Mouse (Mus musculus) mouse embryonic stem cell (cell line): ENCODE data around the gene 1700067K01Rik.
"Not testable (repeated sequence)": the region's sequence is repeated elsewhere in the genome, so short reads cannot be mapped to it uniquely, and the experiment has no call there.

ENCODE experiments used
- in situ Hi-C, 2 experiments: fragments of 300-500 bp; cut with MboI; formaldehyde crosslinking; loops; 1 replicate in 1 of 2; 3 replicates in 1 of 2; pipeline ENCODE4 v1.14.3; 2019 to 2020; ENCODE audit warnings: low sequenced_read_pairs in 2 of 2, low pct_unique_long_range_greater_than_20kb in 1 of 2, mixed read lengths in 1 of 2; ENCODE audit not compliant: unreplicated experiment in 1 of 2

1700067K01Rik gene

DNA sequence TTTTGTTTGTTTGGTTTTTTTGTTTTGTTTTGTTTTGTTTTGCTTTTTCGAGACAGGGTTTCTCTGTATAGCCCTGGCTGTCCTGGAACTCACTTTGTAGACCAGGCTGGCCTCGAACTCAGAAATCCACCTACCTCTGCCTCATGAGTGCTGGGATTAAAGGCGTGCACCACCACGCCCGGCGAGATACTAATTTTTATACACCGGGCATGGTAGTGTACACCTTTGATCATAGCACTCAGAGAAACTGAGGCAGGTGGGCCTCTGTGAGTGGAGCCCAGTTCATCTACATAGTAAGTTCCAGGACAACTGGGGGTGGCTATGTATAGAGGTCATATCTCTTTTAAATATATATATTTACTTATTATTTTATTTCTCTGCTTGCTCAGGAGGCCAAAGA, 4.2 kb downstream of the 1700067K01Rik start:
- in situ Hi-C loops = not testable (repeated sequence)

DNA sequence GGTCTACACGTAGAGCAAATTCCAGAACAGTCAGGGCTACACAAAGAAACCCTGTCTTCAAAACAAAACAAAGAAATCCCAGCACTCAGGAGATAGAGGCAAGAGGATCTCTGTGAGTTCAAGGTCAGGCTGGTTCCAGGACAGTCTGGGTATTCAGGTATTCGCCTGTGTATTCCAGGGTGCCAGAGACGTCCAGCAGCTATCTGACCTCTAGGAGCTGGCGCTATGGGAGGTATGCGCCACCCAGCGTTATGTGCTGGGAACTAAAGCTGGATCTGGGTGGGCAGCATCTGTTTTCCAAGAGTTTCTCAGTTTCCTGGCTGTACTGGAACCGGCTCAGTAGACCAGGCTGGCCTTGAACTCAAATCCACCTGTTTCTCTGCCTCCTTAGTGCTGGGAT, 7.1 kb downstream of the 1700067K01Rik start:
- in situ Hi-C loops = no loop called here

DNA sequence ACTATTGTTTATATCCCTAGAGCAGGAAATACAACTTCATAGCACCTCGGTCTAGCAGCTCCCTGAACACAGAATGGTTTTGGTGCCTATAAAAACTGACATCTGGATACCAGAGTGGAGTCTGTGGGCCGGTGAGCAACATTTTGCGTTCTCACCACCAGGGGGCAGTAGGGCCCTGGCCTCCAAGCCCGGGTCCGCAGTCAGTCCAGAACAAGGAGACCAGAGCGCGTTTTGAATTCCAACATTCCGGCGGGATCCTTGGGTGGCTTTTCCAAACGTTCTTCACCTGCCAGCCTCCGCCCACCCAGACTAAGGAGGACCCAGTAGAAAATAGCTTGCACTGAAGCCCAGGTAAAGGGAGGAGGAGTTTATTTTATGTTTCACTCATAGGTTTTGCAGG, 8.6 kb downstream of the 1700067K01Rik start:
- in situ Hi-C loops = no loop called here

DNA sequence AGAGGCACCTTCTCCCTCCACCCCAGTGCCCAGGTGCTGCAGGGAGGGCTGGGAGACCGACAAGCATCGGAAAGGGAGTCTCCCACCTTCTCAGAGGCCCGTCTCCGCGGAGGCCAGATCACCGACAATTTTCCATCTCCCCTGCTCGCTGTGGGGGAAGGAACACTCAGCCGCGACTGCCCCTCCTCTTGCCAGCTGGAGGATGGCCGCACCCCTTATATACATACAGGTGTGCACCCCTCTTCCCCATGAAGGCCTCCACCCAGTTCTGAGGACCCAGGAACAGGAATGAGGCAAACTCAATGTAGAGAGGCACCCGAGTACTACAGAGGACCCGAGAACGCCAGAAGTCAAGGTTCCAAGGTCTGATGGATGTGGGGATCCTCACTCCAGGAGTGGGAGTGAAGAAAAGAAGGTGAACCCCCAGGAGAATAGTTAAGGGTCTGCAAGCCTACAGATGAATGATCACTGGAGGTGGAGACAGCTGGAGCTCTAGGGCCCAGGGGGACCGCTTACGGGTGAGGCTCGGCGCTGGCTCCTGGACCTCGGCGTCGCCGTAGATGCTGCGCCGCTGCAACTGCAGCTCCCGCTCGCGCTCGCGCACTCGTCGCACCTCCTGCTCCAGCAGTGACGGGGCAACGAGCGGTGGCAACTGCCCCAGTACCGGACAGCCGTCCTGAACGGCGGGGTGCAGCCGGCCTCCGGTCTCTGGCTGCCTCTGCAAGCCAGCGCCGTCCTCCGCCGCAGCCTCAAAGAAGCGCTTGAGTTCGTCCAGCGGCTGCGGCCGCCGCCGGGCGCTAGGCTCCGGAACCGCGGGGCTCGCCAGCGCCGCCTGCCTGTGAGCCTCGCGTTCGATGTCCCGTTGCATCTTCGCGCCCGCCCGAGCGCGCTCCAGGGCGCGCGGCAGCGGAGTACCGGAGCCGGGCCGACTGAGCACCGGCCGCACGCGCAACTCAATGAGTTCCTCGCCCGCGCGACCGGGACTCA, 9.6 kb downstream of the 1700067K01Rik start:
- in situ Hi-C loops = no loop called here

DNA sequence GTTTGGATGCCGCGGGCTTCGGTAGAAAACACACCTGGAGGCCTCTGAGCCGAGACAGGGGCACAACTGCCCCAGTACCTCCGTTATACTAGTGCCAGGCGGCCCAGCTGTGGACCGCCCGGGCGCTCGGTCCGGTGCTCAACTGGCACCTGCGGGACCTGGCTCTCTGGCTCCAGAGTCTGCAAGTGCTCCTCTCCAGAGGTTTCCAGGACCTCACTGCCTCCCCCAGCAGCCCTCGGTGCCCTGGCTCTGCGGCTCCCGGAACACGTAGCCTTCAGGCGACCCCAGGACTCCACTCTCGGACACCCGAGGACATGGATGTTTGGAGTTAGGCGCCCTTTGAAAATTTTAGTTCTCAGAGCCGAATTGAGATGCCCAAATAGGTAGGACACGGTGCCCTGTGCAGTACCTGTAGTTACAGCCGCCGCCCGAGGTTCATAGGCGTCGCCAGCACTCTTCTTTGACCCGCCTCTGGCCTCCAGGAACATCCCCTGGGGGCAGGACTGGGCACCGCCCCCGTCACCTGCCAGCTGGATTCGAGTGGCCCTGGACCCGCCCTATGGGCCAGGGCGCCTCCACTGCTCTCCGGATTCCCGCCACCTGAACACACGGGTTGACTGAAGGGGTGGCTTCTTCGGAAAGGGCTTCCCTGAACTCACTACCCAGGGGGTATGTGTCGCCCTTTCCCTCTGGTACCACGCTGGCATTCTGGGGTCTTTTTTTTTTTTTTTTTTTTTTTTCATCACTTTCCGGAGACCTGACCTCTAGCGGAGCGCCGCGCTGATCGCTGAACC, 10.6 kb downstream of the 1700067K01Rik start, which contains the start of gene 2210011C24Rik:
Gene 2210011C24Rik (minus strand): TSS at position 467 of the 794 bp plus-strand sequence.
- in situ Hi-C loops = no loop called here

DNA sequence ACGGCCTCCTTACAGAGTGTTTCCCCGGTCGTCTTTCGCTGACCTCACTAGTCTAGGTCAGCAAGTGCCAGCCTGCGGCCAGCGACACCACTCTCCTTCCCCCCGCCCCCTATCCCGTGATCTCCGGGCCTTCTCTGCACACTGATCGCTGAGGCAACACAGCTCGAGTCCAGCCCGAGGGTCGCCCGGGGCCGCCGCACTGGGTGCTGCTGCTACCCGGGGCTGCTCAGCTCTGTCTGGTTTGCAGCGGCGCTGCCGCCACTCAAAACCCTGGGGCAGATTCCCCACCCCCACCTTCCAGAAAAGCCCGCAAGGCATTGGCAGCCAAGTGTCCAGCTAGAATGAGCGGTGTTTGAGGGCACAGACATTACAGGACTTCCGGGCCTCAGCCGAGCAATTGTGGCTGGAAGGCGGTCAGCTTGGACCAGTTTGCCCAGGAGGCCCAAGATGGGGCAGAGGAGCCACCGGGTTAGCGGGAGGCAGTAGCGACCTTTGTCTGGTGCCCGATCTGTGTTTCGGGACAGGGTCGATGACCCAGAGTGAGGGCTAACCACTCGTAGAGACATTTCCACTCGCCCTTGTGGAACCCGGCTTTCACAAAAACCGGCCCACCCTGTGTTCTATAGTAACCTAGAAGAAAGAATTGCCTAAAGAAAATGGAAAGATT, 11.3 kb downstream of the 1700067K01Rik start:
- in situ Hi-C loops = no loop called here

DNA sequence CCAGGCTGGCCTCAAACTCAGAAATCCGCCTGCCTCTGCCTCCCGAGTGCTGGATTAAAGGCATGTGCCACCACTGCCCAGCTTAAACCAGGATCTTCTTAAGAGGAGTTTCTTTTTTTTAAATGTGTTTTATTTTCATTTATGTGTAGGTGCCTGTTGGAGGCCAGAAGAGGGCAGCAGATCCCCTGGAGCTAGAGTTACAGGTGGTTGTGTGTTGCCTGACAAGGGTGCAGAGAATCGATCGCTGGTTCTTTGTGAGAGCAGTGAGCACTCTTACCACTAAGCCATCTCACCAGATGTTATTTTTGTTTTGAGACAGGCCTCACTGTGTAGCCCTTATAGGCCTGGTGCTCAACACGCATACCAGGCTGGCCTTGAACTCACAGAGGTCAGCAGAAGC, 14.5 kb downstream of the 1700067K01Rik start:
- in situ Hi-C loops = no loop called here

DNA sequence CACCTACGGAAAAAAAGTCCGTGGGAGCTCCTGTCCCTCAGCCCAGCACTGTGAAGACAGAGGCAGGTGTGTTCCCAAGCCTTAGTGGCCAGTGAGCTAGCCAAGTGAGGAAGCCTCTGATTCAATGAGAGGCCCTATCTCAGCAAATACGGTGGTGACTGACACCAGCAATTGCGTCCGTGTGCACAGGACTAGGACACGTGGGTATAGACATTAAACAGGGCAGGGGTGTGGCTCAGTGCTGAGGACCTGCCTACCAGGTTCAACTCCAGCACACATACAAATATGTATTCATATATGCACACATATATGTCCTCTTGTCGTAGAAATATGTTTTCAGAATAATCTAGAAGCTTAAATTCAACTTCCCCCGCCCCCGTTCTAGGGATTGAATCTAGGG, 18.4 kb downstream of the 1700067K01Rik start:
- in situ Hi-C loops = no loop called here

DNA sequence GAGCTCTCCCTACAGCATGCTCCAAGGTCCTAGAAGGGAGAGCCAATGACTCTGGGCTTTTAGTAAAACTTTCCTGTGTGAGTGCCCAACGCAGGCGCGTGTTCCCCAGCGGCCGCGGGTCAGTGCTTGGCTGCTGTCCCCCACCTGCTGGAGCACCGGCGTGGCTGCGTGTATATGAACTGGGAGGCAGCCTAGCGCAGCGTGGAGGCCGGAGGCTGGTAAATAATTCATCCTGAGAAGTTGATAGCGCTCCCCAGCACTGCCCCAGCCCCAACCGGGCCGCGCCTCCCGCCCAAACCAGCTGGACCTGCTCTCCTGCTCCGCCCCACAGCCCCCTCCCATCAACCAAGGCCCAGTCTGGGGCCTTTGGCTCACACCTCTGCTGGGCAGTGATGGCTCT, 19.8 kb downstream of the 1700067K01Rik start, which contains the start of gene Palm3:
Gene Palm3 (plus strand): TSS at position 376 of the 400 bp plus-strand sequence.
- in situ Hi-C loops = no loop called here

DNA sequence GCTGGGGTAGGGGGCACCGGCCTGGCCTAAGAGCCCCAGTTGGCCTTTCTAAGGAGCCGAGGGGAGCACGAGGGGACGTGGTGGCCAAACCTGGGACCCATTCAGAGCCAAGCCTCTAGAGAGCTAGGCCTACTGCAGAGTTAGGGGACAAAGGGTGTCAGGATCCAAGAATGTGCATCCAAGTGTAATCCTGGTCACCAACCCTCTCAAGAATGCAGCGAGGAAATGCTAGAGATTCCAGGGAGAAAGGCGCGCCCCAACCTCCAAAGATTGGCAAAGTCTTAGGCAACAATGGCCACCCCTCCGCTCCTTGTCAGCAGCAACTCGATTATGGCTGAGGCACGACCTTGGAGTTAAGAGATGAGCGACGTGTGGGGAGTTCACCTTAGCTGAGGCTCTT, 20.3 kb downstream of the 1700067K01Rik start:
- in situ Hi-C loops = no loop called here

DNA sequence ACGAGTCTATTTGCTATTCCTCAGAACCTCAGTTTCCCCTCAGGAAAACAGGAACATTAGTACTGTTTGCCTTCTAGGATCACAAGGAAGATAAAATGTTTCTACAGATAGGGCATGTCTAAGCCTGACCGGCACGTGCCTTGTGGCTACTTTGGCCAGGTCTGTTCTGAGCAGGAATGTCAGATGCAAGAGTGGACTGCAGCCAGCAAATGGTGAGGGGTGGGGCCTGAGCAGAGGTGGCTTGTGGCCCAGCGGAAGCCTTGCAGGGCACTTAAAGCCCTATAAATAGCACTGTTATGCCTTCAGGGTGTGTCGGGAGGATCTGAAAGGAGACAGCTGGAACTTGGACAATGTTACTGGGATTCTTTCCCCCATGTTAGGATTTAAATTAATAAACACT, 21.8 kb downstream of the 1700067K01Rik start:
- in situ Hi-C loops = no loop called here

DNA sequence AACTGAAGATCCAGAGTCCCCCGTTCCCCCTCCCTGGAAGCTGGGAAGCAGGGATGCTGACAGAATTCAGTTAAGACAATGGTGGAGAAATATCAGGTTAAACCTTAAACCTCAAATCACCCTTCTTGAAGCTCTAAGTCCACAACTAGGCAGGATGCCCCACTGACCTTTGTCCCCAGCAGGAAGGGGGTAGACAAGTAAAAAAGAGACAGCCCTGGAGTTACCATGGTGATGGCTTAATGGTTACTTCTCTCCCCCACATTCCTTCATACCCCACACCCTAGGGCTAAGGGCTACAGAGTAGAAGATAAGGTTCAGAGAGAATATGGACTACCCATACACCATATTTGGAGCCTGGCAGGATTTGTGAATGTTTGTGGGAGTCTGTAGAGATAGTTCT, 22.3 kb downstream of the 1700067K01Rik start:
- in situ Hi-C loops = no loop called here

DNA sequence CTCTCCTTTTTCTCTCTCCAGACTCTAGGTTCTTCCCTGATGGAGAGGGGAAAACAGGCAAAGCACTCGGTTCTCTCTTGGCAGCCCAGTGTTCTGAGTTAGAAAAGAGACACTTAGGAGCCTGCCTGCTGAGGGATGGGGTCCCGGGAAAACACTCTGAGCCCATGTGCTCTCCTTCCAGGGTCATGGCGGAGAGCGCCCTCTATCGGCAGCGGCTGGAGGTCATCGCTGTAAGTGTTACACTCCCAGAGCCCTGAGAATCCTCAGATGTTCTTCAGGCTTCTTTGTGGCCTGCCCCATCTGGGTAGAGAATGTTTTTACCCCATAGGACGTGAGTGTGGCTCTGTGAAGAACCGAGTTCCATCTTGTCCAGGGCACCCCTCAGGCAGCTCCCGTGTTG, 22.9 kb downstream of the 1700067K01Rik start:
- in situ Hi-C loops = no loop called here

DNA sequence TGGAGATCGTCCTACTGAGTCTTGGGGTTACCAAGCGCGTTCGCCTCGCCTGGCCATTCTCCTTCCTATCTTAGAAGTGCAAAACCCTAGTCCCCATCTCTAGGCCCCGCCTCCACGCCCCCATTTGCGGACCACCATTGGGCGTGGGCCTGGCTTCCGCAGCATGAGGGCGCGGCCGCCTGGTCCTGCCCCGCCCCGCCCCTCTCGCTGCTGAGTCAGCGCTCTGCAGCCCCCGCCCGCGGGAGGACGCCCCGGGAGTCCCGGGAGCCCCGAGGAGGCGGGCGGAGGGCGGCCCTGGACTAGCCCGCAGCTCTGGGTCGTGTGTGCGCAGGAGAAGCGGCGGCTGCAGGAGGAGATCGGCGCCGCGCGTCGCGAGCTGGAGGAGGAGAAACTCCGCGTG, 24.6 kb downstream of the 1700067K01Rik start:
- in situ Hi-C loops = no loop called here

DNA sequence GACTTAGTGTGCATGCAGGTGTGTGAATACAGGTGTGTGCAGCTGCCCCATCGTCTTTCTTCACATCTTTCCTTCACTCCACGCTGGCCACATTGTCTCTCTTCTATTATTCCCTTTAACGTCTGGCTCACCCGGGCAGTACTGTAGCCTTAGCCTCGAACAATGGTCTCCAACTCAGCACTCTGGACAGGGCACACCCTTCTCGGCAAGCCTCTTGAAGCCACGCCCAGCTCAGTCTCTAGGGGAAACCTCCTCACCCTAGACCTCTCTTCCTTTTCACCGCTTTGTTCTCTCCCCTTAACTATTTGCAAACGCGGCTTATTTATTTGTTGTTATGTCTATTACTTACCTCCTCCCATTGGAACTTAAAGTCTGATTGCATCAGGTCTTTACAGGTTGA, 26.1 kb downstream of the 1700067K01Rik start:
- in situ Hi-C loops = no loop called here

DNA sequence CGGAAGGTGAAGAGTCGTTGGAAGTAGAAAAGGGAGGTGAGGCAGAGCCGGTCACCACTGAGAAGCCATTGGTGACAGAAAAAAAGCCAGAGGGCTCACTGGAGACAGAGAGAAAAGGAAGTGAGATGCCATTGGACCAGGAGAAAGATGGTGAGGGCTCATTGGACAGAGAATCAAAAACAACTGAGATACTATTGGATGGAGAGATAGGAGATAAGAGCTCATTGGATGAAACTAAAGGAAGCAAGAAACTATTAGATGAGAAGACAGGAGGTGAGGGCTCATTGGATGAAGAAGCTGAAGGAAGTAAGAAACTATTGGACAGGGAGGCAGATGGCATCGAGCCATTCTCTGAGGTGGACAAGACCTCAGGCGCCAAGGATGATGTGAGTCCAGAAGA, 28.0 kb downstream of the 1700067K01Rik start:
- in situ Hi-C loops = no loop called here

DNA sequence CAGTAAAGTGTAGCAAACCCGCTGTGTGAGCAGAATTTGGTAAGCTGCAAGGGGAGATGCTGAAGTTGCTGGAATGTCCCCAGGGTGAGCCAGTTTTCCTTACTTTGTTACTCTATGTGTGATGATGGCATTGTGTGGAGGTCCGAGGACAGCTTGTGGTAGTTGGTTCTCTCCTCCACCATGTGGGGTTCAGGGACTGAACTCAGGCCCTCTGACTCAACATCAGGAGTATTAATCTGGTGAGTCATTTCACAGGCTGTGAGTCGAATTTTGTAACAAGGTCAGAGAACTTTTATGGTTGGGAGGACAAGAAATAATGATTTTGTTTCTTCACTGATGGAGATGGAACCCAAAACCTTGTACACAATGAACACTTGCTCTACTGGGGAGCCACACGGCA, 31.5 kb downstream of the 1700067K01Rik start:
- in situ Hi-C loops = no loop called here

DNA sequence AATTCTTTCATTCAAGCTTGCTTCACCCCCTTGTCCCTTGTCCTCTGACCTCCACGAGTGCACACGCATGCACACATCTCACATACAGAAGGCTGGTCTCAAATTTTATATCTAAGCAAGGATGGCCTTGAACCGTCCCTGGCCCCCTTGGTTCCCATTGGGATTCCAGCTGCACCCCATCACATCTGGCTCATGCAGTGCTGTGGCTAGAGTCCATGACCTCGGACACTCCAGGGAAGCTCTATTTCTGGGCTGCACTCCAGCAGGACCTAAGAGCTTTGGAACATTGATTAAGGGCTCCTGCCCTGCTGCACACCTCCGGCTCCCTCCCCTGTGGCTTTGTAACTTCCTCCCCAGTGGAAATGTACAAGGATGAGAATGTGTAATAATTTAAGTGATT, 36.7 kb downstream of the 1700067K01Rik start:
- in situ Hi-C loops = no loop called here

DNA sequence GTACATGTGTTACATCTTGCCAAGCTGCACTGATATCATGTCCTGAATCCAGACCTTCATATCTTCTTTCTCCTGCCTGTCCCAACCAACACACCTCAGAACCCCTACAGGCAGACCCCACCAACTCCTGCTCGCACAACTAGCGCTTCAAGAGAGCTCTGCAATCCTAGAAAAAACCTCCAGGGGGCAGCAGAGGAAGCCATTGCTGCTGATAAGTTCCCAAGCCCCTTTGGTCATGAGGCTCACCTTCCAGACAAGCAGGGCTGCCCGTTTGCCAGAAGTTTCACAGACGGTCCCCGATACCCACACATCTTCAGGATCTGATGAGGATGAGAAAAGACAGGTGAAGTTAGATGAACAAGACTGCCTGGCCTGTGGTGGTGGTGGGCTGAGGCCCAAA, 37.7 kb downstream of the 1700067K01Rik start:
- in situ Hi-C loops = no loop called here
